Mouse (Mus musculus): ENCODE data around the gene Srsf4.

DNA sequence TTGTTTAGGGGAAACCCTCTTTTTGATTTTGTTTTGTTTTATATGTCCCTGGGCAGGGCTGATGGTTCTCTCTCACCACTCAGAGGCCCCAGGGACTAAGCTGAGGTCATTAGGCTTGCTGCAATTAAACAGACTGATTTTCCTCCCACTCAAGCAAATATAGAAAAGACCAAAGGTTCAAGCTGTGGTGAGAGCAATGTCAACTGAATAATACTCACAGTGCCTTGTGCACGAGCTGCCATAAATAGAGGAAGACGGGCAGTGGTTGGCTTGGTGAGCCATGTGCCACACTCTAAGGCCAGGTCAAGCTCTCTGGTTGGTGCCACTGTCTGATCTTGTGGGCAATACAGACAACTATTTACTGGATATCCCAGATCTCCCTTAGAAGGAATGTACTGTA is 66.0 kb downstream of the Srsf4 start:
- TF ChIP-seq TCF12 (IDR thresholded peaks at IDR 0.05; ENCODE audit: low read depth, low read length): no peak
- no peak for TF ChIP-seq CTCF (IDR thresholded peaks at IDR 0.05 in 2 of 3, conservative IDR thresholded peaks at IDR 0.05 in 1 of 3; ENCODE audit: control insufficient read depth in 1 of 3, insufficient read depth in 1 of 3, low read depth in 2 of 3, low read length in 3 of 3, poor library complexity in 1 of 3, severe bottlenecking in 1 of 3)
- no peak for TF ChIP-seq UBTF (IDR thresholded peaks at IDR 0.05; ENCODE audit: borderline replicate concordance, insufficient read depth, low read depth, low read length)
- TF ChIP-seq MXI1 (IDR thresholded peaks at IDR 0.05; ENCODE audit: low read depth, low read length): no peak
- TF ChIP-seq HCFC1 (IDR thresholded peaks at IDR 0.05; ENCODE audit: low read depth, low read length): no peak
- TF ChIP-seq ZKSCAN1 (IDR thresholded peaks at IDR 0.05; ENCODE audit: low read depth, low read length): no peak
- TF ChIP-seq USF1 (IDR thresholded peaks at IDR 0.05; ENCODE audit: low read depth, low read length): no peak
- TF ChIP-seq TBP (IDR thresholded peaks at IDR 0.05; ENCODE audit: low read depth, low read length): no peak
- no peak for TF ChIP-seq POLR2A (IDR thresholded peaks at IDR 0.05; ENCODE audit: control insufficient read depth in 1 of 2, insufficient read depth in 1 of 2, low read depth in 1 of 2, low read length in 2 of 2, poor library complexity in 1 of 2)
- no peak for TF ChIP-seq SMC3 (IDR thresholded peaks at IDR 0.05; ENCODE audit: low read depth, low read length)
- no peak for TF ChIP-seq MAZ (IDR thresholded peaks at IDR 0.05; ENCODE audit: low read depth, low read length)
- TF ChIP-seq ZMIZ1 (IDR thresholded peaks at IDR 0.05; ENCODE audit: low read depth, low read length): no peak
- no peak for TF ChIP-seq EP300 (IDR thresholded peaks at IDR 0.05; ENCODE audit: low read depth in 1 of 2, low read length in 2 of 2)
- no peak for TF ChIP-seq KAT2A (conservative IDR thresholded peaks at IDR 0.05; ENCODE audit: low read depth, low read length)
